Mouse (Mus musculus) embryonic fibroblast, embryonic 13.5 days (primary cell): ENCODE measurements around the gene Pik3c2g. TPM values are rescaled to one million over a fixed set of nuclear protein-coding genes. Genes with fewer than 3 reads are reported as not detected.
"Not testable (repeated sequence)": the region's sequence is repeated elsewhere in the genome, so short reads cannot be mapped to it uniquely, and the experiment has no call there.

ENCODE experiments used
- H3K27ac ChIP-seq: 2 replicates; pipeline ENCODE4 v1.5.1; 2012; ENCODE audit warnings: low read length, control low read depth, inconsistent platforms; ENCODE audit not compliant: insufficient read depth
- H3K4me1 ChIP-seq: 2 replicates; pipeline ENCODE4 v1.6.1; 2011; ENCODE audit warnings: low read length; ENCODE audit not compliant: control insufficient read depth, insufficient read depth
- H3K4me3 ChIP-seq: 2 replicates; pipeline ENCODE4 v1.5.1; 2011; ENCODE audit warnings: mild to moderate bottlenecking, control low read depth, low read length; ENCODE audit not compliant: insufficient read depth
- CTCF ChIP-seq: IDR thresholded peaks from 2 replicates; pipeline ENCODE4 v1.5.1; 2011; ENCODE audit warnings: mild to moderate bottlenecking, control low read depth, low read length, moderate library complexity, borderline replicate concordance; ENCODE audit not compliant: insufficient read depth
- POLR2A ChIP-seq: IDR thresholded peaks from 2 replicates; pipeline ENCODE4 v1.6.1; 2011; ENCODE audit warnings: low read depth, mild to moderate bottlenecking, control low read depth, low read length, moderate library complexity
- polyA plus RNA-seq: library from polyadenylated mRNA; stranded (reverse); fragments of >200 nt; gene quantifications from 2 replicates; pipeline ENCODE4 v1.2.4, GENCODE M21; 2011; ENCODE audit warnings: low read depth; ENCODE audit not compliant: missing spikeins, insufficient read length

The Pik3c2g gene
- polyA plus RNA-seq, 1 experiment: not detected

DNA sequence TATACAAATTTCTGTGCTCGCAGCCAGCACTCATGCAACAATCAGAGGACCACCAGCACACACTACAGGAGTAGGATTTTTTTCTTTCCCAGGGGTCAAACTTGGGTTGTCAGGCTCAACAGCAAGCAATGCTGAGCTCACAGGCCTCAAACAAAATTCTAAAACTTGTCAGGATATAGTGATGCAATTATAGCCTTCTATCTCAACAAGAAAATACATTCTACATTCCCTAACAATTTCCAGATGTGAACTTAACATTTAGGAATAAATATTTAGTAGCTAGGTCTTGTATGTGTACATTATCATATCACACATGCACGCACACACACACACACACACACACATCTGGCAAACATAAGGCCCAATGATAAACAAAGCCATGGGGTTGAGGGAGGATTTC, 308.6 kb downstream of the Pik3c2g start:
- no peak for TF ChIP-seq CTCF
- TF ChIP-seq POLR2A: no peak

DNA sequence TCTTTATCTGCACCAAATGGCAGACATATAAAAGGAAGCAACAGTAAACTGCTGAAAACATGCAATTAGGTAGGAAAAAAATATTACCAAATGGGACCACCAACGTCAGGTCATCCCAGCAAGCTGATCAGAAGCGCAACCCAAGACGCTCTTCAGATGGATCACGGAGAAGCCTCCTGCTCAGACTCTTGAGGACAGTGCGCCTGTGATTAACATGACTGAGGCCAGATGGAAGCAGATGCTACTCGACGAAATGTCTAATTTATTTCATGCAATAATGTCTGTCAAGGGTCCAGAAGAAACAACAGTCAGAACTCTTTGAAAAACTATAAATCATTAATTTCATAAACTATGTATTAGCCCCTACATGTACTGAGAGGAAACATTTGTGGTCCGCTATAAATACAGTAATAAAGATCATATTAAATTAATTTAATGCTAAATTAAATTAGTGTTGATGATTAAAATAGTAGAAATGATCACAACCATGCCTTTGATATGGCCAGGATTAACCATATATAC, 312.7 kb downstream of the Pik3c2g start:
- no peak overlapping the region for H3K27ac ChIP-seq
- H3K4me3 ChIP-seq: no peak overlapping the region
- TF ChIP-seq POLR2A: no peak
- no peak for TF ChIP-seq CTCF
- H3K4me1 ChIP-seq: no peaks in the 10 kb centered on the region

More for the DNA sequence above, 308.6 kb downstream of the Pik3c2g start:
- Histone ChIP-seq H3K4me3 (no peak overlapping the region), H3K4me1 (no peaks in the 10 kb centered on the region), H3K27ac (no peak overlapping the region)

DNA sequence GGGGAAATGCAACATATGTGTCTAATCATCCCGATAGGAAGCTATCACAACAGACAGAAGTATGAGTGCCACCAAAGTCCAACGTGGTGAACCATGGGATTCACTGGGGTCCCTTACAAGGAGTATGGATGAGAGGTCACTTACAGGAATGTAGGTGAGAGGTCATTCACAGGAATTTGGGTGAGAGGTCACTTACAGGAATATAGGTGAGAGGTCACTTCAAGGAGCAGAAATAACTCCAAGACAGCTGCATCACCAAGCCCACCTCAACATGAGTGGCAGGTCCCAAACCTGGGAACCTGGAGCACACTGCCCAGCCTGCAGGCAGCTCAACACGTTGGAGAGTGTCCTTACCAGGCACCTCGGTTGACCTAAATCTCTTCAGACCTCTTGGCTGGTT, 314.8 kb downstream of the Pik3c2g start:
- no peak overlapping the region for H3K4me3 ChIP-seq
- no peaks in the 10 kb centered on the region for H3K4me1 ChIP-seq
- no peak overlapping the region for H3K27ac ChIP-seq
- no peak for TF ChIP-seq POLR2A
- no peak for TF ChIP-seq CTCF

DNA sequence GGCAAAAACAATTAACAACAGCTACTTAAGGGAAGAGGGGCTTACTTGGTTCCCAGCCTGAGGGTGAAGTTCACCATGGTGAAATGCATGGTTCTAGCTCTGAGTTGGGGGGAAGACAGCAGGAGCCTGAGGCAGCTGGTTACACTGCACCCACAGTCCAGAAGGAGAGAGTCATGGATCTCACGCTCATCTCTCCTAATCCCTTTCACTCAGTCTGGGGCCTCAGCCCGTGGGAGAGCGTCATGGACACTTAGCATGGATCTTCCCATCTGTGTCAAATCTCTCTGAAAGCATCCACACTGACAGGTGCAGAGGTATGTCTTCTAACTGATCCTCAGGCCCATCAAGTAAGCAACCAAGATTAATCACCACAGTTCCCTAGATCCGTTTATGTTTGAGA, 320.1 kb downstream of the Pik3c2g start:
- Histone ChIP-seq H3K27ac (no peak overlapping the region), H3K4me3 (no peak overlapping the region), H3K4me1 (0 out of 2 replicates have a peak, but pooled peaks cover 5% of the 10 kb centered on the region)
- TF ChIP-seq CTCF (no peak), POLR2A (no peak)

DNA sequence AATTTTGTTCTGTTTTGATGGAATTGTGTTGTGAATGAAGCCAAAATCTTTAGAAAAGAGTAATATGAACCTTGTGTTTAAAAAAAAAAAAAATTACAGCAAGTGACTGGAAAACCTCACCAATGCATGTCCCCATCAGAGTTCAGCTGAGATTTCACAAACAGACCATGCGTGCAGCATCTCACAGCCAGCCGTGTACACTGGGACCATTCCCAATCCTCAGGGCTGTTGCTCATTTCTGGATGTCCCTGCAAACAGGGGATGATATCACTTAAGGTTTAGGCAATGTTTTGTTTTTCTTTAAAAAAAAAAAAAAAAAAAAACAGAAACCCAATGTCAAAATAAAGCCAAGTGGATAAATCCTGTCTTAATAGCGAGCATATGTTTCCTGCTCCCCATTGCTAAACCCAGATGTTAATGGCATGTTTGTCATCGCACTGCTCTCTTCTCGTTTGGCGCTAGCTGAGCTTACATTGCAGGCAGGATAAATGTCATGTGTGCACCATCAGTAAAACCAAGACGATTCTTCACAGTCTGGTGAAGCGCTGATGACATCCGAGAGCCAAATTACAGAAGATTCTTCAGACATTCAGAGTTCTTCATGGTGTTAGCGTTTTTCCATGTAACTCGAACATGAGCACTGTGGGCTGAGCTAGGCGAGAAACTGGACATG, 322.1 kb downstream of the Pik3c2g start:
- TF ChIP-seq CTCF (no peak), POLR2A (no peak)
- H3K4me3 ChIP-seq: no peak overlapping the region
- H3K4me1 ChIP-seq: 0 out of 2 replicates have a peak, but pooled peaks cover 5% of the 10 kb centered on the region
- peak overlapping the region; percentile 58; the same call in 1 of the 2 replicates for H3K27ac ChIP-seq

DNA sequence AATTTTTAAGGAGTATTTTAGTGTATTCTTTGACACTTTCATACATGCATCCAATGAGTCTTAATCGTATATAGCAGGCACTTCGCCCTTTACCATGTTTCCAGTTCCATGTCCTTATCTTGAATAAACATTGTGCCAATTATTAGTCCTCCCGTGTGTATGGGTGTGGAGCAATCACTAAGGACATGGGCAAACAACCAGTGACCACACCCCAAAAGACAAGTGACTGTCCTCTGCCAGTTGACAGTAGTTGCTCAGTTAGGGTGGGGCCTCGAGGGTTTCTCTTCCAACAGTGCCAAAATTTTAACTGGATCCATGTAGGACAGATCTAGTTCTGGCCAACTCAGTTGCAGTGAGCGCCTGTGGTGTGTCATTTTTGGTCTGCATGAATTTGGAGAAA, 341.7 kb downstream of the Pik3c2g start:
- H3K4me3 ChIP-seq: no peak overlapping the region
- no peaks in the 10 kb centered on the region for H3K4me1 ChIP-seq
- no peak for TF ChIP-seq CTCF
- no peak for TF ChIP-seq POLR2A

DNA sequence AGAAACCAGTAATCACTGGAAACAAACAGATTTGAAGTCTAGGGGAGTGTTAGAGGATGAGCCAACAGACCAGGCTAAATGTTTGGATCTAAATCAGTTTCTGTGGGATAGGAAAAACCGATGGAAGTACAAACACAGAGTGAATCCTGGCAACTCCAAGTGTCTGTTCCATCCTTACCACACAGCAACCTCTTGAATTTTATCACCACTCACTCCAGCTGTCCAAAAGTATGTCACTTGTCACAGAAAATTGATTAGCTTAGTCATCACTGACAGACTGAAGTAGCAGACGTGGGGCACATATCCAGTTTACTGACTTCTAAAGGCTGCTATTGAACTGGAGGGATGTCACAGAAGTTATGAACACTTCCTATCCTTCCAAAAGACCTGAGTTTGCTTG, 347.8 kb downstream of the Pik3c2g start:
- no peak overlapping the region for H3K27ac ChIP-seq
- no peak for TF ChIP-seq CTCF
- TF ChIP-seq POLR2A: no peak
- H3K4me3 ChIP-seq: no peak overlapping the region
- H3K4me1 ChIP-seq: no peaks in the 10 kb centered on the region

More for the DNA sequence above, 341.7 kb downstream of the Pik3c2g start:
- no peak overlapping the region for H3K27ac ChIP-seq

DNA sequence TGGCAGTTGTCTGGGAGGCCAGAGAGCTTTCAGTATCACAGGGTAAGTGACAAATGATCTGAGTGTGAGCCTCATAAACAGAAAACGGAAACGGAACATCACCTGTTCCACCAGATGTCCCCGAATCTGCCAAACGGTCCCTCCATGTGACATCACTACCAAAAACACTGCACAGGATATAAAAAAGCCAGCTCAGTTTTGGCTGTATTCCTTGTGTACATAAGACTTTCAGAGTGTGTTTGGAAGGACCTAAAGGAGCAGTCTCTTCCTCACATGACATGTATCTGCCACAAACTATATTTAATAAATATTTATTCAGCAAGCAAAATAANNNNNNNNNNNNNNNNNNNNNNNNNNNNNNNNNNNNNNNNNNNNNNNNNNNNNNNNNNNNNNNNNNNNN, 350.6 kb downstream of the Pik3c2g start:
- H3K27ac ChIP-seq, H3K4me3 ChIP-seq, H3K4me1 ChIP-seq: not testable (repeated sequence)

DNA sequence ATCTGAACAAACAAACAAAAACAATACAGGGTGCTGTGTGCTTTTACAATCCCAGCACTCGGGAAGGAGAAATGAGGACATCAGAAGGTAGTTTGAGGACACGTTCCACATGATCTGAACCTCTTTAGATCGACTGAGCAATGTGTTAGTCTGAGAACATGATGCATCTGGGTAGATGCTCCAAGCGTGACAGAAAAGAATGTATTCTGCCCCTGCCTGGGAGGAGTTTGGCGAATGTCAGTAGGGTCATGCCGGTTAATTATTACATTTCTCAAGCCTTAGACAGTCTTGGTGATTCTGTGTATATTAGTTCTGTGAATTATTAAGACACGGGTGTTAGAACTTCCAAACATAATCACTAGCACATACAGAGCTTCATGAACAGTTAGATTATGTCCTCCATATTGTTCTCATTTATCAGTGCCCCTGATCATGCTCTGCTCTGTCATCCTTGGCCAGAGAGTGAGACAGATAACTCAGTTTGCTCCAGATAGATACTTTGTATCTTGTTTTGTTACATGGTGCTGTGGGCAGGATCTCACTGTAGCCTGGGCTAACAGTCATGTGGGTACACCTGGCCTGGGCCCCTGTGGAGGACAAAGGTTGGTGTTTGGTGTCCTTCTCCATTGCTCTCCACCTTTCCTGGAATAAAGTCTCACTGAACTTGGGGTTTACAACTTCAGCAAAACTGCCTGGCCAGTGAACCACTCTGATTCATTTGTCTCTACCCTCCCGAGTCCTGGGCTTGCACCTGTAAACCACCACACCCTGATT, 360.3 kb downstream of the Pik3c2g start:
- Histone ChIP-seq H3K27ac (no peak overlapping the region), H3K4me1 (no peaks in the 10 kb centered on the region), H3K4me3 (no peak overlapping the region)
- no peak for TF ChIP-seq CTCF
- TF ChIP-seq POLR2A: no peak

DNA sequence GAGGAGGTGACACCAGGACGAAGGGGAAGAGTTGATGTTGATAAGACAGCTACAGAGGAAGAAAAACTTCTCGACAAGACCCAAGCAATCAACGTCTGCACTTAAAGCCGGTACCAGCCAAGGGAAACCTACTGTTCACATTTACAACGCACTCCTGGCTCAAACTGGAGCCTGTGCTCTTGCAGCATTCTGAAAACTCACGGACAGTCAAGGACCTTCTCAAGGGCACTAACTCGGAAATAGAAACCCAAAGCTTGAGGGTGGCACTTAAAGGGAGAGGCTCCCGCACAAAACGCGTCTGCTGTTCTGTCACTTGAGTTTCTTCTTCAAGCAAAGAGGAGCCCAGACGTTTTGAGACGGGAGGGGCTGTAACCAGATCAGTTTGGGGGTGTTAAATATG, 366.6 kb downstream of the Pik3c2g start:
- Histone ChIP-seq H3K27ac (no peak overlapping the region), H3K4me1 (no peaks in the 10 kb centered on the region), H3K4me3 (no peak overlapping the region)
- TF ChIP-seq POLR2A (no peak), CTCF (no peak)
